Mouse (Mus musculus) heart, adult 2 months (tissue): ENCODE measurements around the gene Tnrc6a. TPM values are rescaled to one million over a fixed set of nuclear protein-coding genes. Genes with fewer than 3 reads are reported as not detected.
"Not testable (repeated sequence)": the region's sequence is repeated elsewhere in the genome, so short reads cannot be mapped to it uniquely, and the experiment has no call there.

Experiments
- DNase-seq, 2 experiments: peaks; one replicate each; pipeline ENCODE4 v3.0.0; 2021
- H3K27ac ChIP-seq: fragments of 200-600 bp; 2 replicates; pipeline ENCODE4 v1.8.1; 2022
- H3K27me3 ChIP-seq: fragments of 200-500 bp; 2 replicates; pipeline ENCODE4 v1.6.1; 2012; ENCODE audit warnings: mild to moderate bottlenecking, low read length, inconsistent platforms, mixed read lengths; ENCODE audit not compliant: control insufficient read depth, insufficient read depth
- H3K36me3 ChIP-seq: fragments of 200-500 bp; 2 replicates; pipeline ENCODE4 v1.6.1; 2012; ENCODE audit warnings: low read length, inconsistent platforms; ENCODE audit not compliant: control insufficient read depth, insufficient read depth
- H3K4me1 ChIP-seq: fragments of 200-500 bp; 2 replicates; pipeline ENCODE4 v1.6.1; 2011; ENCODE audit warnings: low read length; ENCODE audit not compliant: control insufficient read depth, insufficient read depth
- H3K4me3 ChIP-seq: fragments of 200-600 bp; 2 replicates; pipeline ENCODE4 v1.8.1; 2022
- H3K79me2 ChIP-seq: fragments of 200-500 bp; replicated peaks from 2 replicates; pipeline ENCODE4 v1.6.1; 2012; ENCODE audit warnings: mild to moderate bottlenecking, inconsistent platforms, low read length, moderate library complexity, mixed read lengths; ENCODE audit not compliant: control insufficient read depth, insufficient read depth
- H3K9ac ChIP-seq: fragments of 200-500 bp; 2 replicates; pipeline ENCODE4 v1.6.1; 2012; ENCODE audit warnings: low read depth, mild to moderate bottlenecking, control low read depth, inconsistent platforms, low read length, mixed read lengths
- CTCF ChIP-seq: fragments of 200-600 bp; IDR thresholded peaks from 2 replicates; pipeline ENCODE4 v1.8.1; 2022; ENCODE audit warnings: antibody characterized with exemption, mild to moderate bottlenecking, moderate library complexity
- EP300 ChIP-seq: fragments of 200-500 bp; IDR thresholded peaks from 2 replicates; pipeline ENCODE4 v1.6.1; 2011; ENCODE audit warnings: low read depth, low read length, control low read depth; ENCODE audit not compliant: insufficient read depth
- POLR2A ChIP-seq: fragments of 200-500 bp; IDR thresholded peaks from 2 replicates; pipeline ENCODE4 v1.6.1; 2011; ENCODE audit warnings: mild to moderate bottlenecking, low read depth, low read length, control low read depth; ENCODE audit not compliant: insufficient read depth
- WGBS: fragments of 180-500 bp; shearing (Covaris S2); methylation state at CpG from one replicate; pipeline ENCODE4 v1.1.7; 2018; 5-methylcytosine and 5-hydroxymethylcytosine counted together
- intact Hi-C: fragments of 180-260 bp; cut with DNase I; formaldehyde crosslinking; loops from one replicate; pipeline ENCODE4 v1.15.1; 2025
- polyA plus RNA-seq: library from polyadenylated mRNA; depleted of rRNA; stranded (reverse); fragments of >200 nt; gene quantifications from 2 replicates; pipeline ENCODE4 v1.2.3, GENCODE M21; 2012
- total RNA-seq, 2 experiments: library from RNA; stranded (reverse); gene quantifications; 2 replicates each; pipeline ENCODE4 v1.2.3; 2021

Tnrc6a gene
- total and polyA plus RNA-seq, 3 experiments: 22.8 to 34.2 (median 24.2) TPM

GRCm38 (mm10) chr7:123088920-123089319 is 34.8 kb upstream of the Tnrc6a start:
- TF ChIP-seq EP300: no peak
- no peak for TF ChIP-seq POLR2A
- TF ChIP-seq CTCF: no peak
- H3K9ac ChIP-seq: no peak overlapping the region
- intact Hi-C loops: no loop called here
- 92% methylated on average over 4 of the region's 4 CpGs for WGBS
- H3K79me2 ChIP-seq: no peaks in the 10 kb centered on the region
- DNase-seq: no peak
- no peak overlapping the region for H3K4me3 ChIP-seq
- H3K36me3 ChIP-seq: no peaks in the 10 kb centered on the region
- no peak overlapping the region for H3K27ac ChIP-seq
- no peaks in the 10 kb centered on the region for H3K4me1 ChIP-seq
- H3K27me3 ChIP-seq: no peaks in the 10 kb centered on the region

- TF ChIP-seq POLR2A (no peak), EP300 (no peak), CTCF (0 out of 2 replicates have a peak, but pooled peaks have one; percentile 11)
- Histone ChIP-seq H3K79me2 (no peaks in the 10 kb centered on the region), H3K4me1 (peaks cover 7% of the 10 kb centered on the region), H3K4me3 (no peak overlapping the region), H3K36me3 (no peaks in the 10 kb centered on the region; the same call in 1 of the 2 replicates), H3K27ac (no peak overlapping the region; the same call in 1 of the 2 replicates), H3K9ac (no peak overlapping the region), H3K27me3 (no peaks in the 10 kb centered on the region)
- peak in 1 of 2 experiments; percentile 12 for DNase-seq
- intact Hi-C loops: no loop called here
- 86% methylated on average over 12 of the region's 12 CpGs for WGBS
Measured at GRCm38 (mm10) chr7:123096344-123097120, 27.2 kb upstream of the Tnrc6a start.

- H3K27ac ChIP-seq: peak overlapping the region; percentile 93
- no peaks in the 10 kb centered on the region for H3K79me2 ChIP-seq
- WGBS: 28% methylated on average over 16 of the region's 16 CpGs
- peaks cover 7% of the 10 kb centered on the region for H3K4me1 ChIP-seq
- peak; percentile 80 to 86 for DNase-seq
- H3K27me3 ChIP-seq: no peaks in the 10 kb centered on the region
- no peaks in the 10 kb centered on the region; the same call in 1 of the 2 replicates for H3K36me3 ChIP-seq
- intact Hi-C loops: loop anchor here (1.0 kb wide), 1 partner anchor 24 kb away; no protein-coding TSS in a partner anchor
- H3K4me3 ChIP-seq: no peak overlapping the region
- no peak overlapping the region for H3K9ac ChIP-seq
- TF ChIP-seq CTCF: no peak
- no peak; the same call in none of the 2 replicates for TF ChIP-seq POLR2A
- 0 out of 2 replicates have a peak, but pooled peaks have one; percentile 57 for TF ChIP-seq EP300
Measured at GRCm38 (mm10) chr7:123097891-123098750, 25.6 kb upstream of the Tnrc6a start.

- H3K4me1 ChIP-seq: peaks cover 7% of the 10 kb centered on the region
- no peaks in the 10 kb centered on the region; the same call in 1 of the 2 replicates for H3K36me3 ChIP-seq
- no peak for DNase-seq
- intact Hi-C loops: no loop called here
- no peak overlapping the region for H3K9ac ChIP-seq
- no peaks in the 10 kb centered on the region for H3K79me2 ChIP-seq
- 69% methylated on average over 3 of the region's 3 CpGs for WGBS
- no peak overlapping the region for H3K27ac ChIP-seq
- no peaks in the 10 kb centered on the region for H3K27me3 ChIP-seq
- no peak for TF ChIP-seq EP300
- no peak for TF ChIP-seq CTCF
- no peak for TF ChIP-seq POLR2A
- no peak overlapping the region for H3K4me3 ChIP-seq
Measured at GRCm38 (mm10) chr7:123101295-123101694, 22.4 kb upstream of the Tnrc6a start.

GRCm38 (mm10) chr7:123105381-123105780 is 18.3 kb upstream of the Tnrc6a start:
- H3K27ac ChIP-seq, H3K4me3 ChIP-seq, intact Hi-C loops, H3K4me1 ChIP-seq, H3K9ac ChIP-seq, H3K36me3 ChIP-seq, DNase-seq, H3K79me2 ChIP-seq, H3K27me3 ChIP-seq: not testable (repeated sequence)
- 77% methylated on average over 1 of the region's 1 CpGs for WGBS
